Mouse (Mus musculus) thymus, postnatal 0 days (tissue): ENCODE data around the gene Ndufb7. TPM values are rescaled to one million over a fixed set of nuclear protein-coding genes. Genes with fewer than 3 reads are reported as not detected.
"Not testable (repeated sequence)": the region's sequence is repeated elsewhere in the genome, so short reads cannot be mapped to it uniquely, and the experiment has no call there.

ENCODE experiments used
- DNase-seq: peaks from one replicate; pipeline ENCODE4 v3.0.0-alpha.2; 2015; ENCODE audit warnings: low spot score
- polyA plus RNA-seq: library from polyadenylated mRNA; unstranded; fragments of >200 nt; fragmentation: Nextera tagmentation; extraction: Ambion mirVana; gene quantifications from 2 replicates; pipeline ENCODE4 v1.2.1, GENCODE M21; 2015

The Ndufb7 gene
- polyA plus RNA-seq, result 503 and 517 TPM in 2 replicates

DNA sequence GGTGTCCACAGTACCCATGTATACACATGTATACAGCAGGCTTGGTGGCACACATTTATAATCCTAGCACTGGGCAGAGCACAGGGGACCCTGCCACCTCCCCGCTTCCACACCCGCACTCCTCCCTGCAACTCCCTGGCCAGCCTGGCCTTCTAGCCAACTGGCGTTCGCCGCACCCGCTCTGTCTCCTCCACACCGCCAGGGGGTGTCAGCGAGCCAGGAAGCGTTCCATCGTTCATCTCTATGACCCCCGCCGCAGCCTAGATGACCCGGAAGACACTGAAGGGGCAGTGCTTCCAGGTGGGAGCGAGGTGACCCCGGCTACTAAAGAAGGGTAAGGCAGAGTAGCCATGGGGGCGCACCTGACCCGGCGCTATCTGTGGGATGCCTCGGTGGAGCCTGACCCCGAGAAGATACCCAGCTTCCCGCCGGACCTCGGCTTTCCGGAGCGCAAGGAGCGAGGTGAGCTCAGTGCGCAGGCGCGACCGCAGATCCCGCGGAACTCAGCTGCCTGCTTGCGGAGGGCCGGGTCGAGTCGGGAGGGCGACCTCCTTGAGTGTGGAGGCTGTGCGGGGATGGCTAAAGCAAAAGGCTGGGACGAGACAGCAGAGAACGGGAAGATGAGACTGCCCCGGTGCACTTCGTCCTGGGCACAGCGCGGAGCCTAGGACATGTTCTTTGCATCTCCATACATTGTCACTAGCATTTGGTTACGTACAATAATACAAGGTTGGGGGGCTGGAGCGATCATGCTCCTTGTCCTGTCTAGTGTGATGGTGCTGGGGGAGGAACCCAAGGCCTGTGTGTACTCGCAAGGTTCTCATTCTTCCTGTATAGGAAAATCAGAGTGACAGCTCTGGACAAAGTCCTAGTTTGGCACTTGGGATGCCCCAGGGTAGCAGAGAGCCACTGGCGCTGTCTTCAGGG is at the start of gene Ndufb7:
Gene Ndufb7, plus strand, starts transcription at position 203 of the 927 bp plus-strand sequence.
- peak; percentile 91 for DNase-seq

DNA sequence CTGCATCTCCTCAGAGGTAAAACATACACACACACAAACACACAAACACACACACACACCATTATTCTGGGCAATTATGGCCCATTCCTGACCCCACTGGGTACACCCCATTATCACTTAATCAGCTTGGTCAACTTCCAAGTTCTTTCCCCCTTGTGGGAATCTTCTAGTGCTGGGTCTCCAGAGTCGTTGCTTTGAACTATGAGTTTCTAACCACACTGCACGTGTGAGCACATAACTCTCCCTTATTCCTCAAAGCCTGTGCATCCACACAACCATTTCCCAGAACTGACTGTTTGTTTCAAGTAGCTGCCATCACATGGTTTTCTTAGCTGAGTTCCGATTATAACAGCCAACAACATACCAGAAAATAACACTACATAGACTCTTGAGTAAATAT is 46.0 kb upstream of the Ndufb7 start:
- DNase-seq, result no peak

DNA sequence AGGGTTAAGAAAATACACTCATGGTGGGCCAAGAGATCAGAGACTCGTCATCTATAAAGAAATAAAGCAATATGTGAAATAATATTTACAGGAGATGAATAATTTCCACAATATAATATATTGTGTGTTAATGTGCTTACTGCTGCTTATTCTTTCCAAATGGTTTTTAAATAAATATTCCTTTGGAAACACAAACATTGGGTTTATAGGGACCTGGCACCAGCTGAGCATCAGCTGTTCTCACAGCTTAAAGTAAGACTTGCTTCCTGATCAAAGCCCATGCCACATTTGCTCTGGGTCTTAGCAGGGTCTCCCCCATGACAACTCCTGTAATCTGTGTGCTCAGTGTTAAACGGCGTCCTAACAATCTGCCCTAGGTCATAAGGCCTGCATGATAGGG is 45.6 kb upstream of the Ndufb7 start:
- DNase-seq, result not testable (repeated sequence)

DNA sequence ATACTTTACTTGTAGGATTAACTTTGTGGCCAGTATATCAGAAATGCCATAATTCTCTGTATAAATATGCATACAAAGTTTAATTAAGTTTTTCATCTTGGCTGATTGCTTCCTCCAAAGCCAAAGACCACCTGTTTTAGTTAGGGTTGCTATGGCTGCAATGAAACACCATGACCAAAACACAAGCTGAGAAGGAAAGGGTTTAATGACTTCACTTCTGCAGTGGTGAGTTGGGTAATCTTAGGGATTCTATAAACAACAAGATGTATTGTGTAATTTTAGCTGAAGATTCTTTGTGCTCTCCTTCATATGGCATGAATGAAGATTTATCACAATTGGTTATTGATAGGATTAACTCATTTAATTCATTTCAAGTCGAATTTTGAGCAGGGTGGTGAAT is 45.2 kb upstream of the Ndufb7 start:
- DNase-seq, result no peak

DNA sequence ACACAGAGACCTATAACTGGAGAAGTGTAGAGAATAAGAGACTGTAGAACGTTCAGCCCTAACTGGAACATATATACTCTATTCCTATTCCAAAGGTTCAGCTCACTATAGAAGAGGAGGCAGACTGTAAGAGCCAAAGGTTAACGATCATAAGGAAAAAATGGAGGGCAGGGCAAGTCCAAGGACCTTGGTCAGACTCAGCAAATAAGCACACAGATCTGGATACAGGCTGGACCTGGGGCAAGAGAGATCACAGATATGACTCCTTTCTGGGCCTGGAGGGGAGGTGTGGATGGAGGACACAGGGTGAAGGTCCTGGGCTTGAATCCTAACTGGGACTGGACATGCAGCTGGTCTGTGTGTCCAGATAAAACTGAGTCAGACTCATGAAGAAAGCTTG is 31.7 kb upstream of the Ndufb7 start:
- no peak for DNase-seq

DNA sequence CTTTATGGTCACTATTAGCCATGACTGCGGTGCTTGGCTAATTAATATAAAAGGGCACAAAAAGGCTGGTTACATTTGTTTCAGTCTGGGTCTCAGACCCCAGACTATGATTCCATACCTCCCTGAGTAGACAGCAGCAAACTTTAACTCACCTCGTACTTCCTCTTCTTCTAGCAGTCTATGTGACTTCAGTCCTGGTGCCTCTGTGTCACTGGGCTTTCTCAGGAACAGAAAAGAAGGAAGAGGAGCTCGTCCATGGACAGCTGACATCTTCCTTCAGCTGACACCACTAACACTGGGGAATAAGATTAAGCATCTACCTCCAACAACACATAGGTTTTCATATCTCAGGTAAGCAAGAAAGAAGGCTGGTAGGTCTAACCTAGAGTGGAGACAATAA is 30.7 kb upstream of the Ndufb7 start, which contains the start of gene Olfr370:
Gene Olfr370, plus strand, starts transcription at position 45 of the 400 bp plus-strand sequence.
- no peak for DNase-seq

DNA sequence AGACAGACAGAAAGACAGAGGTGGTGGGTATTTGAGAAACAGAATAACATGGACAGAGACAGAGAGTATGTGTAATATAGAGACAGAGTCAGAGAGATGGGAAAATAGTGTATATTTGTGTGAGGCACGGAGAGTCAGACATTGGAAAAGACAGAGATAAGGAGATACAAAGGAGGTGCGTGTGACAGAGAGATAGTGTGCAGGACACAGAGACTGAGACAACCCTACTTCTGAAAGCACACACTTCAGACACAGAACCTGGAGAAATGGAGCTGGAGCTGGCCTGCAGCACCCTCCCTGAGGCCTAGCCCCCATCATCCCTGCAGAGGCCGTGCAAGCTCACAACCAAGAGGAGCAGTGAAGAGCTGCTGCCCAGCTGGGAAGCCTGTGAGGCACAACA is 3.8 kb upstream of the Ndufb7 start:
- DNase-seq, result no peak

DNA sequence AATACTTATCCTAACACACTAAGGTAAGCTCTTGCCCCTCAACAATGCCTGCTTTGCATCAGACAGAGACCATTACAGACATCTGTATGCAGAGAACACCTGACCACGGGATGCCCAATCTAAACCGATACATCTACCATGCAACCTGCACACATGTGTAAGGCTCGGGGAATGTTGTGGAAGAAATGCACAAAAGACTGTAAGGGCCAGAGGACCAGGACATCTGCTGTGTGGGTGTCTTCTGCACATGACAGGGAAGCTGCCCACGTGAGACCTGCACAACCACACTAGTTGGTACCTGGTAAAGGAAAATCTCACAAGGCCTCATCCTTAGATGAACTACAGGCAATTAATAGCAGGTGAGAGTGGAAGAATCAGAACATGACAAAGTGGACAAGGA is 3.2 kb upstream of the Ndufb7 start:
- no peak for DNase-seq

DNA sequence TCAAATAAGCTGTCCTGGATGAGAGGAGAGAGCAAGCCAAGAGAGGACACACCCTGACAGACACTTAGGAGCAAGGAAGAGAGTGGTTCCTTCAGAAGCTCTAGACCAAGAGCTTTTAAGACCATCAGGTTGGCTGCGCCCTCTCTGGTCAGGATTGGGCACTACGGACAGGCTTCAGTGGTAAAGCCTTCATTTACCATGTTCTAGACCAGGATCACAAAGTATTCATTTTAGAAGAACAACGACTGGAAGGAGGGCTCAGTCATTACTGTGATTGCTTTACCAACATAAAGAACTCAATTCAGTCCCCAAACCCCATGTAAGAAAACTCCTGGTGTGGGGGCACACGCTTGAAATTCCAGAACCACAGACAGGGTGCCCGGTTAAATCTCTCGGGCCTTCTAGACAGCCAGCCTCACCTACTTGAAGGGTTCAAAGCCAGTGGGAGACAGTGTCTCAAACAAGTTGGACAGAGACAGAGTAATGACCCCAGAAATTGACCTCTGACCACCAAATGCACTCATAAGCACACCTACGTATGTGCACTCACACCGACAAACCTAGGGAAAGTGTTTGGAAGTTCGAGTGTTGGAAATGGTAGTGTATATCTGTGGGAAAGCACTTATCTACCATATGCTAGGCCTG is 618 bp upstream of the Ndufb7 start:
- peak; percentile 56 for DNase-seq

DNA sequence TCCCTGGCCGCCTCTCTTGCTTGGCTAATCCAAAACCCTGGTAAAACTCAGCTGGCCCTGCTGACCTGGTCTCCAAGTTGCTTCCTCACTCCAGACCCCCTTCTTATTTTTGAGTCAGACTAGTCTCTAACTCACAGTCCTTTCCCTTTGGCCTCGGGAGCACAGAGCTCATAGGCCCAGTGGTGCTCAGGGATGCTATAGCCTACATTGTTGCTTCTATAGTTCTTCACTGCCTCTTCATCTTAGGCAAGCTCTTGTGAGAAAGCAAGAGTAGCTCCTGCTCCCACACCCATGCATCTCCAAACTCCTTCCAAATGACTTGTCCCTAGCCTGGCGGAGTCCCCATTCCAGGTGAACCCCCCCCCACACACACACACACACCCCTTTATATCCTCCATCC is 1.2 kb downstream of the Ndufb7 start:
- DNase-seq, result no peak

DNA sequence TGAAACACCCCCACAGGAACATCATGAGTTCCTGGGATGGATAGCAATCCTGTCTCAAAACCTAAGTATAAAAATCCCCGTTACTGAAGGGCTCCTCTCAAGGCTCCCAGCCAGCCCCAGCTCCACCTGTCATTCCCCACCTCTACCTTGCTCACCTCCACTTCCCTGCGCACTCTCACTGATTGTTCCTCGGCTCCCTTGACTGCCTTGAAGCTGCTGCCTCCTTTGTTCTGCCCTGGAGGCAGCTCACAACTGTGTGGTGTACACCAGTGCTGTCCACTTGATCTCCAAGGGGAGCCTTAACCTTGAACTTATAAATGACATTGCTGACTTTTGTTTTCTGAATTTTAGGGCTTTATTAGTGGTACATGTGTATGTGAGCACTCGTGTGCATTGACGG is 1.7 kb downstream of the Ndufb7 start:
- DNase-seq, result no peak

DNA sequence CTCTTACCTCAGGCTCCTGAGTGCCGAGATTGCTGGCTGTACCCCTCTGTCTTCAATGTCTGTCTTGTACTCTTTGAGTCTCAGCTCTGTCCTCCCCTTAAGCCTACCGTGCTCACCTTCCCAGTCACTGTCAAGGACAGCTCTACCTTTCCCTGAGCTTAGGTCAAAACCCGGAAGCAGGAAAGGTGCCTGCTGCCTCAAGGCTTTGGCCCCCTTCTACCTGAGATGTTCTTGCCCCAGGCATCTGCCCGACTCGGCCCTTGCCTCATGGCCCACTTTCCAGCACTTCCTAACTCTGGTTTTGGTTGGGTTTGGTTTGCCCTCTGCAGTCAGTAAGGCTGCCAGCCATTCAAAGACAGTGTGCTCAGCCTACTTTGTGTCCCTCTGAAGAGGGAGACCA is 2.3 kb downstream of the Ndufb7 start:
- no peak for DNase-seq

DNA sequence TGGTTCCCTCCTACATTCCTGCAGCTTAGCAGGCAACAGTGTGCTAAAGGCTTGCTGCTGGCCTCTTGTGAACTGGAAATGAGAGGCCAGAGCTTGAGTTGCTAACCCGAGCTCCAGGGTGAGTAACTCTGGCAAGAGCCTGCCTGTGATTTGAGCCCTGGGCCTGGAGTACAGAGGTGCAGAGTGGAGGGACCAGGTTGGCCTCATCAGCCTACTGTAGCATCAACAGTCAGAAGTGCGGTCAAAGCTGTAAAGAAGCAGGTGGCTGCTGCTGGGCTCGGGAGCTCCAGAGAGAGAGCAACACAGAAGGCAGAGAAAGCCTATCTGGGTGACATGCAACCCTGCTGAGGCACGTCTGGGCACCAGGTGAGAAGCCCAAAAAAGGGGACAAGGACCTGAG is 2.7 kb downstream of the Ndufb7 start:
- DNase-seq, result no peak

DNA sequence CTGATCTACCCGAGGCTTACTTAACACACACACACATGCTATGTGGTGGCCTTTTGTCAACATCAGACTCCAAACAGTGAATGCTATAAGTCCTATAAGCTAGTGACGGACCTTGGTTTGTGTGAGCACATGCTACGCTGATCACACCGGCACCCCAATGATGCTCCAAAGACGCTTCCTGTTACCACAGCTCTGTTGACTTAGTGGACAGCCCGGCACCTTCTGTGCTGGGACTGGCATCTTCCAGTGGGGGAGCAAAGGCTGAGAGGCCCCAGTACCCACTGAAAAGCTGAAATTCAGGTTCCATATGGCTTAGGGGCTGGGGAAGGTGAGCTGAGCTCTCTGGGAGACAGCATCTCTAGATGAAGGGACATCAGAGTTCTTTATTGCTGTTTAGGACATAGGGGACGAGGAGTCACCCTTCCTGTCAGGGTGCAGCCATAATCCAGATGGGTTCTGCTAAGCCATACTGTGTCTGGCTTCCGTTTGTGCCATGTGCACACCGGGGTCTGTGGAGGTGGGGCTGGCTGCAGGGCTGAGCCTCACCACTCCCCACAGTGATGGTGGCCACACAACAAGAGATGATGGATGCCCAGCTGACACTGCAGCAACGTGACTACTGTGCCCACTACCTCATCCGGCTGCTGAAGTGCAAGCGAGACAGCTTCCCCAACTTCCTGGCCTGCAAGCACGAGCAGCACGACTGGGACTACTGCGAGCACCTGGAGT is 4.0 kb downstream of the Ndufb7 start:
- DNase-seq, result no peak

DNA sequence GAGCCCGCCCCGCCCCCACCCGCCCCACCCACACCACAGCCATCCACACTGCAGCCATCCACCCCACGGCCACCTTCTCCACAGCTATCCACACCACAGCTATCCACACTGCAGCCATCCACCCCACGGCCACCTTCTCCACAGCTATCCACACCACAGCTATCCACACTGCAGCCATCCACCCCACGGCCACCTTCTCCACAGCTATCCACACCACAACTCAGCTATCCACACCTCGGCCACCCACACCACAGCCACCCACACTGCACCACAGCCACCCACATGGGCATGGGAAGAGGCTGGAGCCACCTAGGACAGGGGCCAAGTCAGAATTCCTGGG is 4.5 kb downstream of the Ndufb7 start:
- DNase-seq, result not testable (repeated sequence)

DNA sequence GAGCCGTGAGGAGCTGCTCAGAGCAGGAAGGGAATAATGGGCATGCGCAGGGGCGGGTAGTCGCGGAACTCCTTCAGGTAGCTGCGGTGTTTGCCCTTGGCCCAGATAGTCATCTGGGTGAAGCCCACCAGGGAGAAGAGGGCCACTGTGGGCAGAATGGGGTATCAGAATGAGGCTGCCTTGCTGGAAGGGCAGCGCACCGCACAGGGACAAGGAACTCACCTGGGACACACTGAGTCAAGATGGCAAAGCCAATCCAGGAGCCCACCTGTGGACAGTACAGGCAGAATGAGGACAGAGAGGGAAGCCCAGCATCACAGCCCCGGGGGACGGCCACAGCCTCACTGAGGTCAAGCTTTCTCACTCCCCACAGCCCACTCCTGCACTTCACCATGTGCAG is 5.3 kb downstream of the Ndufb7 start:
- DNase-seq, result no peak

DNA sequence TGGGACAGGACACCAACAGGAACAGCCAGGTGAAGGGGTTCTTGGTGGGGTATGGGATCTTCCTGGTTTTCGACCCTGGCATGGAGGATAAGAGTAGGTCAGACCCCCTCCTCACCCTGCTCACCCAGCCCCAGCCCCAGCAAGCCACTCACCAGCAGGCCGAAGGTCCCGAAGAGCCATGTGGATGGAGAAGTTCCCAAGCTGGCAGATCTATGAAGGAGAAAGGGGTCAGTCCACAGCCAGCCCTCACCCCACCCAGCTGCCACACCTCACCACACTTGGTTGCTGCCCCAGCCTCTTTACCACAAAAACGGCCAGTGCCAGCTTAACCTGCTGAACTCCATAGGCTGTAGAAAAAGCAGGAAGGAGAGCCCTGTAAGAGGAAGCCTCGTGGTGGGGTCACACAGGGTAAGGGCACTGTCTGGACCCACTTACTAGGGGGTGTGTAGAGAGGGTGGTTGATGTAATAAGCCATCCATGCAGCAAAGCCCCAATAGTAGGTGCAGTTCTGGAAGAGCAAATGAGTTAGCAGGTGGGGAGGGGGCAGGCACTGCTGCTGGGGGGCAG is 5.9 kb downstream of the Ndufb7 start:
- no peak for DNase-seq

DNA sequence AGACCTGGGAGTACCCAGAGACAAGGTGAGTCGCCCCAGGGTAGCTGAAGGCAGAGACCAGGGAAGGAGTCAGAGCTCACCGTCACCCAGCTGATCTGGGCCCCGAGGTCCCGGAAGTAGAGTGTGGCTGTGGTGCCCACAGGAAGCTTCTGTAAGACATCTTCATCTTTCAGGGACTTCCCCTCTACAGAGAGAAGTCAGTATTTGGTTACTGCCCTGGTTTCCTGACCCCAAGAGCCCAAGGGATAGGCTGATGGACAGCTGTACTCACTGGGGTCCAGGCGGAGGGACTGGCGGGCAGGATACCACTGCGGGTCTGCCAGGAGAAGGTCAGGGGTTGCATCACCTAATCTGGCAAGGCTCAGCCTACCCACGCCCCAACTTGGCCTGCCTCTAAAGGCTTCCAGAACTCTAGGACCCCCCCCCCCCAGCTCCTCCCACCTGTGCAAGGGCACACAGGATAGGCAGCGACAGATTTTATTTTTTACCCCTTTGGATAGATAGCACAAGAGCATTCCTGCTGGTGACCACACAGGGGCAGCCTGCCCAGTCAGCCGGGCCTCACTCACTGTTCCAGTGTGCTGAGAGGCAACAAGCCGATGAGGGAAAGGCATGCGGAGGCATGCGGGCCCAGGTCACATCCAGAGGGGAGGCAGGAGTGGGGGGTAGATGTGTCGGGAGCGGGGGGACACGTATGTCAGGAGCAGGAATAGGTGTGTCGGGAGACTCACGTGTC is 6.8 kb downstream of the Ndufb7 start:
- DNase-seq, result peak; percentile 78

DNA sequence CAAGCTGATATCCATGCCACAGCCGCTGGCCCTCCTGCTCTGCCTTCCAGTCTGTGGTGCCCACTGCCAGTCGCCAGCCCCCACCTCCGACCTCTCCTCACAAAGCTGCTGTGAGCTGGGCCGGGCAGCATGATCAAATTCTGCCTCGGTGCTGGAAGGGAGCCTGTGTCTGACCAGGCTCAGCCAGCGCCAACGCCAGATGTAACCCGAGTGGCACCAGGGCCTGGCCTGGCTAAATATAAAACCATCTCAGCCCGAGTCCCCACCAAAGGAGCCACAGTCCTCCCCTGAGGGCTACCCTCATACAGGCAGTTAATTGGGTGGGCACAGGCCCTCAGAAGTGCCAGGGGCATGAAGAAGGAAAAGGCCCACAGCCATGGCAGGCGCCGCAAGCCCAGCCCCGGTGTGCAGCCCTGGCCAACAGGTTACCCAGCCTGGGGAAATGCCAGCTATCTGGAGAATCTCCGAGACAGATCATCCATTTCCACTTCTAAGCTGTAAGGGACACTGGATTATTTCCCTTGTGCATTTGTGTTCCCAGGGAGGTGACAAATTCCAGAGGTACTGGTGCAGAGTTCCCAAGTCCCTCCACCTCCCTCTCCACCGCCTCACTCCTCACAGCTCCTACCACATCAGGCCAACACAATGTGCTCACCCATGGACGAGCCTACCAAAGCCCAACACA is 8.3 kb downstream of the Ndufb7 start:
- DNase-seq, result no peak
